Comparison of ENCODE assay signal across 25 mouse cellular contexts in the genomic region with DNA sequence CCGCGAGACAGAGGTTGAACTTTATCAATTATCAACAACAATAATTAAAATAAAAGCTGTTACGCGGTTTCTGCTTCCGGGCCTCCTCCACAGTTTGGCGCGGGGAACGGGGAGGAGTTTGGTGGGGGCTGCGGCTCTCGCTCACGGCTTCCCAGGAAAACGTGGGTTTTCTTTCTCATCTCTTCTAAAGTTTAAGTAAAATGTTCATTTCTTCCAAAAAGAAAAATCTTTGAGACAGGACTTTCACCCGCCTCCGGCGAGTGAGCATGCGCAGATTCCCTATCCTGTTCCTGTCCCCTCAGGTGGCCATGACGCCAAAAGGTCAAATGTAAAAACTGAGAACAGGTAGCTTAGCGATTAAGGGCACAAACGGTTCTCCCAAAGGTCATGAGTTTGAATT. TPM values are rescaled to one million over a fixed set of nuclear protein-coding genes. Genes with fewer than 3 reads are reported as not detected.
DNase-seq lines count a peak whose midpoint lies in the region; TF ChIP-seq lines count a peak whose summit lies in the region.
"Not testable (repeated sequence)": the region's sequence is repeated elsewhere in the genome, so short reads cannot be mapped to it uniquely, and the experiment has no call there.
"Had no signal": no experiment of that assay in that cellular context is flagged by ENCODE, and none has a peak within 500 bp of the region (broad histone marks: within the 10 kb centered on the region; RNA-seq: fewer than 3 reads in every experiment).

No protein-coding gene starts in this region.

- peak overlapping the region; percentile 29 for H3K4me3 ChIP-seq in ES-Bruce4 (ENCODE audit: low read depth, low read length)
- H3K4me3 ChIP-seq in testis, adult 2 months (ENCODE audit: control insufficient read depth, low read depth, low read length): peak overlapping the region; percentile 85

- not testable (repeated sequence) for TF ChIP-seq EP300 in ES-Bruce4 (IDR thresholded peaks at IDR 0.05; ENCODE audit: insufficient read depth, low read depth, low read length)

- not testable (repeated sequence) for H3K27me3 ChIP-seq in ES-Bruce4 (ENCODE audit: control insufficient read depth, insufficient read depth, low read length, poor library complexity, severe bottlenecking); testis, adult 2 months (ENCODE audit: control insufficient read depth, insufficient read depth, low read length)

- DNase-seq in 3T3-L1 (ENCODE audit: low read depth, low spot score) (peak; percentile 8), MN1 (ENCODE audit: low spot score) (peak; percentile 6), WW6 (ENCODE audit: low read depth, low spot score) (peak; percentile 9)
- peak; percentile 77 for DNase-seq in heart, adult 11 months
- peak; percentile 1 for DNase-seq in yolk sac, embryonic 10.5 days (ENCODE audit: low spot score)

- not testable (repeated sequence) for H3K4me1 ChIP-seq in ES-Bruce4 (ENCODE audit: control insufficient read depth, insufficient read depth, low read length); testis, adult 2 months (ENCODE audit: control insufficient read depth, insufficient read depth, low read length)

- not testable (repeated sequence) for H3K36me3 ChIP-seq in ES-Bruce4 (ENCODE audit: control insufficient read depth, insufficient read depth, low read length, poor library complexity, severe bottlenecking); testis, adult 2 months (ENCODE audit: control insufficient read depth, insufficient read depth, low read length)

- not testable (repeated sequence) for TF ChIP-seq CTCF in ES-Bruce4 (IDR thresholded peaks at IDR 0.05; ENCODE audit: low read depth, low read length); testis, adult 2 months (IDR thresholded peaks at IDR 0.05; ENCODE audit: control insufficient read depth, insufficient read depth, insufficient replicate concordance, low read depth, low read length)

- peak overlapping the region; percentile 20 for H3K9ac ChIP-seq in ES-Bruce4 (ENCODE audit: low read depth, poor library complexity, severe bottlenecking)

- not testable (repeated sequence) for H3K9me3 ChIP-seq in ES-Bruce4 (replicated peaks; ENCODE audit: control insufficient read depth, insufficient read depth, low read length, poor library complexity, severe bottlenecking)

- not testable (repeated sequence) for TF ChIP-seq POLR2A in ES-Bruce4 (IDR thresholded peaks at IDR 0.05; ENCODE audit: insufficient read depth, low read length); testis, adult 2 months (IDR thresholded peaks at IDR 0.05; ENCODE audit: control insufficient read depth, low read depth, low read length)

- H3K27ac ChIP-seq in ES-Bruce4 (ENCODE audit: insufficient read depth, low read length): not testable (repeated sequence)
- H3K27ac ChIP-seq in testis, adult 2 months (ENCODE audit: control insufficient read depth, insufficient read depth, low read depth, low read length): peak overlapping the region; percentile 13; the same call in 1 of the 2 replicates

RNA-seq across cellular contexts. Expression of a gene that starts 56.7 kb away (rescaled TPM):
- 4.9 and 5.8 TPM in 2 replicates for polyA plus RNA-seq in ES-Bruce4 (2011; ENCODE audit: insufficient read depth, insufficient read length, low read depth, missing spikeins)
- polyA plus RNA-seq in testis, adult 2 months (2012; rRNA removed): 0.32 and 0.37 TPM in 2 replicates
- polyA plus RNA-seq: adrenal gland, adult 2 months; C2C12; CD4-positive, CD25-positive, alpha-beta regulatory T cell, adult 4 months; cerebellum, adult 2 months; embryonic facial prominence, embryonic 12.5 days; embryonic facial prominence, embryonic 15.5 days; forebrain, embryonic 11.5 days; forebrain, embryonic 14.5 days; forebrain, postnatal 0 days; frontal cortex, adult 2 months; G1E; heart, embryonic 12.5 days; heart, embryonic 15.5 days; hindbrain, embryonic 10.5 days; hindbrain, embryonic 13.5 days; hindbrain, embryonic 16.5 days; intestine, embryonic 15.5 days; Patski had no signal

Comparison
In these comparisons a context has a peak if more than half of its experiments do, and no peak if none do; other contexts are left out.
1. DNase-seq: peak in every context shown above with its lines; median percentile 77 in heart, adult 11 months; 9 in WW6; 8 in 3T3-L1; 6 in MN1; 1 in yolk sac, embryonic 10.5 days.